Mouse (Mus musculus) forebrain, embryonic 11.5 days (tissue): ENCODE results near the gene Mmp25. TPM values are rescaled to one million over a fixed set of nuclear protein-coding genes. Genes with fewer than 3 reads are reported as not detected.

ENCODE experiments used
- ATAC-seq: fragments of 200-750 bp; cut with Nextera tagmentation; replicated peaks from 2 replicates; pipeline ENCODE4 v1.8.0; 2017; ENCODE audit warnings: moderate TSS enrichment; ENCODE audit not compliant: low FRiP score
- DNase-seq: peaks from one replicate; pipeline ENCODE4 v3.0.0-alpha.2; 2017; ENCODE audit warnings: low spot score
- H3K27ac ChIP-seq: fragments of 300-500 bp; sonication (generic); 2 replicates; pipeline ENCODE4 v1.5.1; 2014; ENCODE audit warnings: low read depth, low read length
- H3K27me3 ChIP-seq: fragments of 300-500 bp; sonication (generic); 2 replicates; pipeline ENCODE4 v1.6.1; 2014; ENCODE audit warnings: mild to moderate bottlenecking, low read length, mixed read lengths; ENCODE audit not compliant: control insufficient read depth, insufficient read depth
- H3K36me3 ChIP-seq: fragments of 300-500 bp; sonication (generic); 2 replicates; pipeline ENCODE4 v1.6.1; 2014; ENCODE audit warnings: mild to moderate bottlenecking, low read length, moderate library complexity, mixed read lengths; ENCODE audit not compliant: control insufficient read depth, insufficient read depth
- H3K4me1 ChIP-seq: fragments of 300-500 bp; sonication (generic); replicated peaks from 2 replicates; pipeline ENCODE4 v1.6.1; 2014; ENCODE audit warnings: low read length, mixed read lengths; ENCODE audit not compliant: control insufficient read depth, insufficient read depth
- H3K4me2 ChIP-seq: fragments of 300-500 bp; sonication (generic); 2 replicates; pipeline ENCODE4 v1.6.1; 2014; ENCODE audit warnings: low read depth, mild to moderate bottlenecking, low read length, moderate library complexity, mixed read lengths; ENCODE audit not compliant: severe bottlenecking
- H3K4me3 ChIP-seq: fragments of 300-500 bp; sonication (generic); 2 replicates; pipeline ENCODE4 v1.5.1; 2014; ENCODE audit warnings: low read depth, low read length
- H3K9ac ChIP-seq: fragments of 300-500 bp; sonication (generic); 2 replicates; pipeline ENCODE4 v1.6.1; 2014; ENCODE audit warnings: low read length
- H3K9me3 ChIP-seq: fragments of 300-500 bp; sonication (generic); 2 replicates; pipeline ENCODE4 v1.6.1; 2016; ENCODE audit warnings: low read length, mixed read lengths; ENCODE audit not compliant: control insufficient read depth
- WGBS: fragments of 180-500 bp; shearing (Covaris S2); extraction: QIAGEN DNeasy Blood & Tissue Kit; methylation state at CpG from one replicate; pipeline ENCODE4 v1.1.7; 2014; 5-methylcytosine and 5-hydroxymethylcytosine counted together
- polyA plus RNA-seq: library from polyadenylated mRNA; unstranded; fragments of >200 nt; fragmentation: Nextera tagmentation; extraction: Ambion mirVana; gene quantifications from 2 replicates; pipeline ENCODE4 v1.2.1, GENCODE M21; 2014

Mmp25 gene
- polyA plus RNA-seq, 1 experiment from 2014 or later = 1.0 TPM

DNA sequence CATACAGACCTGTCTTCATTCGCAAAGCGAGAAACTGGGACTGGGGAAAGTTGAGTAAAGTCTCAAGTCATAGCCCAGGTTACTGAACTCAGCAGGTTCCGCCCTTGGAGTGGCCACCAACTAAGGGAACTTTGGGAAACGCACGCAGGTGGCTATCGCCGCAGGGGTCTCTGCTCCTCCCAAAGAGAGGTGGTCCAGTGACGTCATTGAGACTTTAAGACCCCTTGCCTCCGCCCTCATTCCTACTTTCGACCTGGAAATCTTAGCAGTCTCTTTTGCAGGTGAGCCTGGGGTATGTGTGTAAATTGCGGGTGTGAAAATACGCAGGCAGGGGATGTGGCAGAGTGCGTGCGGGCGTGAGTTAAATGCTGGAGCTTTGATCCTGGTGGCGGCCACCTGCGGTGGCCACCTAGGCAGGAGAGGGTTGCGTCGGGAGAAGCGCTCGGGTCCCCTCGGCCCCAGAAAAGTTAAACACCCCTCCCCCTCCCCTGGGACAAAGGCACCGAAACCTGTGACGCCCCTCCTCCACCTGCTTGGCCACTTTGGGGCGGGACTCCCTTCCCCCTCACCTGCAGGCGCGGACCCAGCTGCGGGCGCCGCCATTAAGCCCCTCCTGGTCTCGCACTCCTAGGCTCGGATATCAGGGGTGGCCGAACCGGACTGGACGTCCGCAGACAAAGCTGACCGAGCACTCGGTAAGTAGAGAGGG is 34.2 kb upstream of the Mmp25 start, which contains the start of gene Cldn6:
Cldn6 (plus strand) TSS at position 123 of the 709 bp plus-strand sequence.
- Histone ChIP-seq H3K4me2 (peak within 1 kb of the TSS; percentile 36), H3K27ac (no peak within 1 kb of the TSS)
- WGBS = 1% methylated on average over 38 of the region's 38 CpGs

GRCm38 (mm10) chr17:23677236-23677679 is 32.2 kb upstream of the Mmp25 start, which contains the start of gene Tnfrsf12a:
TSS of gene Tnfrsf12a (minus strand) at chr17:23677468.
- Histone ChIP-seq H3K36me3 (no peaks in the 10 kb centered on the region), H3K27me3 (peaks cover 43% of the 10 kb centered on the region), H3K4me3 (peak within 1 kb of the TSS; percentile 46), H3K4me2 (peak within 1 kb of the TSS; percentile 98), H3K4me1 (peaks cover 9% of the 10 kb centered on the region; the same call in 1 of the 2 replicates), H3K9me3 (no peaks in the 10 kb centered on the region), H3K27ac (no peak within 1 kb of the TSS), H3K9ac (peak within 1 kb of the TSS; percentile 56)
- peak; percentile 91 for DNase-seq
- WGBS = under 1% methylated on average over 34 of the region's 34 CpGs
- ATAC-seq = peak; percentile 43

More for the DNA sequence above, 34.2 kb upstream of the Mmp25 start, which contains the start of gene Cldn6:
- no peaks in the 10 kb centered on the region for H3K9me3 ChIP-seq
- H3K4me3 ChIP-seq = peak within 1 kb of the TSS; percentile 14; the same call in 1 of the 2 replicates
- no peak within 1 kb of the TSS for H3K9ac ChIP-seq
- no peaks in the 10 kb centered on the region for H3K36me3 ChIP-seq
- no peak for ATAC-seq
- peaks cover 51% of the 10 kb centered on the region for H3K27me3 ChIP-seq
- H3K4me1 ChIP-seq = peaks cover 8% of the 10 kb centered on the region; the same call in 1 of the 2 replicates
- DNase-seq = no peak

- no peak for ATAC-seq
- Histone ChIP-seq H3K9me3 (no peaks in the 10 kb centered on the region), H3K4me3 (peak overlapping the region; percentile 46), H3K4me2 (peak overlapping the region; percentile 98), H3K27me3 (peaks cover 38% of the 10 kb centered on the region), H3K4me1 (peaks cover 9% of the 10 kb centered on the region; the same call in 1 of the 2 replicates), H3K27ac (no peak overlapping the region), H3K9ac (peak overlapping the region; percentile 56; the same call in 1 of the 2 replicates), H3K36me3 (no peaks in the 10 kb centered on the region)
- WGBS = under 1% methylated on average over 36 of the region's 37 CpGs
- DNase-seq = peak; percentile 68
These were observed 31.5 kb upstream of the Mmp25 start for GRCm38 (mm10) chr17:23676473-23677031.

GRCm38 (mm10) chr17:23675564-23676281 is 30.6 kb upstream of the Mmp25 start:
- peaks cover 30% of the 10 kb centered on the region for H3K27me3 ChIP-seq
- WGBS = 14% methylated on average over 15 of the region's 15 CpGs

GRCm38 (mm10) chr17:23675127-23675526 is 30.1 kb upstream of the Mmp25 start:
- no peaks in the 10 kb centered on the region for H3K9me3 ChIP-seq
- H3K4me1 ChIP-seq = peaks cover 9% of the 10 kb centered on the region; the same call in 1 of the 2 replicates
- peaks cover 25% of the 10 kb centered on the region for H3K27me3 ChIP-seq
- 36% methylated on average over 5 of the region's 5 CpGs for WGBS
- no peak overlapping the region for H3K27ac ChIP-seq
- DNase-seq = no peak
- ATAC-seq = no peak
- no peaks in the 10 kb centered on the region for H3K36me3 ChIP-seq
- H3K9ac ChIP-seq = no peak overlapping the region
- no peak overlapping the region for H3K4me3 ChIP-seq
- no peak overlapping the region for H3K4me2 ChIP-seq

More at GRCm38 (mm10) chr17:23675564-23676281, 30.6 kb upstream of the Mmp25 start:
- H3K4me3 ChIP-seq = no peak overlapping the region; the same call in 1 of the 2 replicates
- H3K9ac ChIP-seq = no peak overlapping the region
- ATAC-seq (no peak), DNase-seq (no peak)
- no peaks in the 10 kb centered on the region for H3K9me3 ChIP-seq
- peaks cover 9% of the 10 kb centered on the region; the same call in 1 of the 2 replicates for H3K4me1 ChIP-seq
- H3K36me3 ChIP-seq = no peaks in the 10 kb centered on the region
- no peak overlapping the region for H3K27ac ChIP-seq
- H3K4me2 ChIP-seq = peak overlapping the region; percentile 98

GRCm38 (mm10) chr17:23674271-23674952 is 29.3 kb upstream of the Mmp25 start:
- Histone ChIP-seq H3K4me3 (peak overlapping the region; percentile 44), H3K4me2 (peak overlapping the region; percentile 78), H3K27me3 (peaks cover 18% of the 10 kb centered on the region), H3K27ac (no peak overlapping the region), H3K9me3 (no peaks in the 10 kb centered on the region), H3K9ac (peak overlapping the region; percentile 56), H3K4me1 (peaks cover 9% of the 10 kb centered on the region; the same call in 1 of the 2 replicates), H3K36me3 (no peaks in the 10 kb centered on the region)
- ATAC-seq (no peak), DNase-seq (no peak)
- WGBS = 47% methylated on average over 9 of the region's 9 CpGs

- Histone ChIP-seq H3K36me3 (no peaks in the 10 kb centered on the region), H3K27ac (0 out of 2 replicates have a peak within 1 kb of the TSS, but pooled peaks have one; percentile 3), H3K4me2 (peak within 1 kb of the TSS; percentile 78), H3K27me3 (peaks cover 10% of the 10 kb centered on the region), H3K4me1 (peaks cover 9% of the 10 kb centered on the region; the same call in 1 of the 2 replicates), H3K9ac (peak within 1 kb of the TSS; percentile 56), H3K9me3 (no peaks in the 10 kb centered on the region), H3K4me3 (peak within 1 kb of the TSS; percentile 44)
- under 1% methylated on average over 45 of the region's 45 CpGs for WGBS
- ATAC-seq = peak; percentile 92
- peak; percentile 94 for DNase-seq
These were observed 28.5 kb upstream of the Mmp25 start, which contains the start of the genes Hcfc1r1 and Thoc6 for GRCm38 (mm10) chr17:23673424-23674073. TSS of gene Hcfc1r1 (plus strand) at chr17:23673596. TSS of gene Thoc6 (minus strand) at chr17:23673882.
